Mouse (Mus musculus) liver, embryonic 14.5 days (tissue): ENCODE results near the gene Pcca. TPM values are rescaled to one million over a fixed set of nuclear protein-coding genes. Genes with fewer than 3 reads are reported as not detected.

Source experiments
- ATAC-seq: fragments of 200-750 bp; cut with Nextera tagmentation; 2 replicates; pipeline ENCODE4 v1.8.0; 2017; ENCODE audit warnings: moderate number of reproducible peaks, mild to moderate bottlenecking, moderate library complexity; ENCODE audit not compliant: insufficient read depth
- DNase-seq, 3 experiments: peaks; one replicate each; pipeline ENCODE4 v3.0.0-alpha.2; 2012 to 2013; ENCODE audit warnings: low read depth in 3 of 3, low spot score in 3 of 3
- H3K27ac ChIP-seq: fragments of 300-500 bp; sonication (generic); 2 replicates; pipeline ENCODE4 v1.5.1; 2014; ENCODE audit warnings: moderate library complexity, mild to moderate bottlenecking, control low read depth, inconsistent platforms
- H3K27me3 ChIP-seq: fragments of 300-500 bp; sonication (generic); 2 replicates; pipeline ENCODE4 v1.6.1; 2014; ENCODE audit warnings: mild to moderate bottlenecking, low read length, moderate library complexity; ENCODE audit not compliant: control insufficient read depth, insufficient read depth
- H3K36me3 ChIP-seq: fragments of 300-500 bp; sonication (generic); replicated peaks from 2 replicates; pipeline ENCODE4 v1.6.1; 2014; ENCODE audit warnings: low read depth; ENCODE audit not compliant: control insufficient read depth, insufficient read depth
- H3K4me1 ChIP-seq, 2 experiments: fragments of 200-500 bp in 1 of 2; fragments of 300-500 bp in 1 of 2; sonication (generic) in 1 of 2; replicated peaks; 2 replicates each; pipeline ENCODE4 v1.6.1; 2012 to 2014; ENCODE audit warnings: antibody characterized with exemption in 1 of 2, inconsistent platforms in 1 of 2, low read length in 1 of 2; ENCODE audit not compliant: control insufficient read depth in 2 of 2, insufficient read depth in 2 of 2
- H3K4me2 ChIP-seq: fragments of 300-500 bp; sonication (generic); 2 replicates; pipeline ENCODE4 v1.6.1; 2014; ENCODE audit warnings: low read depth, mild to moderate bottlenecking, control low read depth, moderate library complexity
- H3K4me3 ChIP-seq, 2 experiments: fragments of 200-500 bp in 1 of 2; fragments of 300-500 bp in 1 of 2; sonication (generic) in 1 of 2; 2 replicates each; pipeline ENCODE4 v1.5.1; 2012 to 2014; ENCODE audit warnings: low read depth in 2 of 2, low read length in 2 of 2, mild to moderate bottlenecking in 2 of 2, control low read depth in 1 of 2, inconsistent platforms in 1 of 2, moderate library complexity in 1 of 2; ENCODE audit not compliant: insufficient read depth in 1 of 2
- H3K9ac ChIP-seq: fragments of 300-500 bp; sonication (generic); replicated peaks from 2 replicates; pipeline ENCODE4 v1.6.1; 2014; ENCODE audit warnings: mild to moderate bottlenecking, control low read depth, moderate library complexity
- H3K9me3 ChIP-seq: fragments of 300-500 bp; sonication (generic); 2 replicates; pipeline ENCODE4 v1.6.1; 2016; ENCODE audit warnings: low read length, mixed read lengths; ENCODE audit not compliant: control insufficient read depth
- CTCF ChIP-seq: IDR thresholded peaks from 2 replicates; pipeline ENCODE4 v1.5.1; 2016; ENCODE audit warnings: antibody characterized with exemption, low read depth, control low read depth
- EP300 ChIP-seq: IDR thresholded peaks from 2 replicates; pipeline ENCODE4 v1.6.1; 2016; ENCODE audit warnings: antibody characterized with exemption, low read depth
- WGBS: fragments of 180-500 bp; shearing (Covaris S2); extraction: QIAGEN DNeasy Blood & Tissue Kit; methylation state at CpG from one replicate; pipeline ENCODE4 v1.1.7; 2014; ENCODE audit not compliant: insufficient replicate concordance; 5-methylcytosine and 5-hydroxymethylcytosine counted together
- polyA plus RNA-seq, 2 experiments: library from polyadenylated mRNA; depleted of rRNA in 1 of 2; stranded (reverse) in 1 of 2; unstranded in 1 of 2; fragments of >200 nt; fragmentation: Nextera tagmentation in 1 of 2; extraction: Ambion mirVana in 1 of 2; gene quantifications; 2 replicates each; pipeline versions ENCODE4 v1.2.1 to v1.2.3; 2012 to 2014

Gene Pcca
- polyA plus RNA-seq, 2 experiments: 8.9 to 9.8 TPM

GRCm38 (mm10) chr14:122901715-122902114 is 367.6 kb downstream of the Pcca start:
- no peak overlapping the region for H3K27ac ChIP-seq
- no peak for ATAC-seq
- DNase-seq: no peak

GRCm38 (mm10) chr14:122902136-122902535 is 368.0 kb downstream of the Pcca start:
- no peak overlapping the region for H3K4me2 ChIP-seq

More at GRCm38 (mm10) chr14:122901715-122902114, 367.6 kb downstream of the Pcca start:
- Histone ChIP-seq H3K27me3 (no peaks in the 10 kb centered on the region), H3K9ac (no peak overlapping the region), H3K4me2 (no peak overlapping the region), H3K9me3 (no peaks in the 10 kb centered on the region), H3K4me1 (peaks cover 0 to 4% of the 10 kb centered on the region in 2 experiments; a peak in 2 of 4 replicates), H3K4me3 (no peak overlapping the region), H3K36me3 (no peaks in the 10 kb centered on the region)
- 54% methylated on average over 2 of the region's 2 CpGs for WGBS
- TF ChIP-seq CTCF: no peak
- no peak for TF ChIP-seq EP300

GRCm38 (mm10) chr14:122902884-122903283 is 368.8 kb downstream of the Pcca start:
- no peak for DNase-seq
- TF ChIP-seq CTCF: peak; percentile 22; the same call in 1 of the 2 replicates
- TF ChIP-seq EP300: no peak

More at GRCm38 (mm10) chr14:122902136-122902535, 368.0 kb downstream of the Pcca start:
- no peaks in the 10 kb centered on the region for H3K36me3 ChIP-seq
- no peak overlapping the region for H3K9ac ChIP-seq
- 59% methylated on average over 2 of the region's 2 CpGs for WGBS
- H3K27me3 ChIP-seq: no peaks in the 10 kb centered on the region
- H3K27ac ChIP-seq: no peak overlapping the region
- DNase-seq (no peak), ATAC-seq (no peak)
- H3K9me3 ChIP-seq: no peaks in the 10 kb centered on the region
- H3K4me1 ChIP-seq: peaks cover 0 to 4% of the 10 kb centered on the region in 2 experiments; a peak in 2 of 4 replicates
- TF ChIP-seq CTCF: no peak
- TF ChIP-seq EP300: no peak
- no peak overlapping the region for H3K4me3 ChIP-seq

GRCm38 (mm10) chr14:122903923-122904351 is 369.8 kb downstream of the Pcca start:
- Histone ChIP-seq H3K27me3 (no peaks in the 10 kb centered on the region), H3K4me2 (no peak overlapping the region), H3K9ac (no peak overlapping the region), H3K36me3 (no peaks in the 10 kb centered on the region), H3K9me3 (no peaks in the 10 kb centered on the region), H3K4me1 (peaks cover 0 to 4% of the 10 kb centered on the region in 2 experiments; a peak in 2 of 4 replicates), H3K27ac (no peak overlapping the region), H3K4me3 (no peak overlapping the region)
- ATAC-seq: no peak
- DNase-seq: no peak
- 63% methylated on average over 2 of the region's 2 CpGs for WGBS
- no peak for TF ChIP-seq EP300

More at GRCm38 (mm10) chr14:122902884-122903283, 368.8 kb downstream of the Pcca start:
- peak; percentile 43; the same call in 1 of the 2 replicates for ATAC-seq
- Histone ChIP-seq H3K9ac (no peak overlapping the region), H3K27me3 (no peaks in the 10 kb centered on the region), H3K4me1 (peaks cover 0 to 4% of the 10 kb centered on the region in 2 experiments; a peak in 2 of 4 replicates), H3K4me3 (no peak overlapping the region), H3K4me2 (no peak overlapping the region), H3K36me3 (no peaks in the 10 kb centered on the region), H3K27ac (no peak overlapping the region), H3K9me3 (no peaks in the 10 kb centered on the region)
- 87% methylated on average over 4 of the region's 4 CpGs for WGBS

GRCm38 (mm10) chr14:122905007-122905406 is 370.9 kb downstream of the Pcca start:
- Histone ChIP-seq H3K27me3 (no peaks in the 10 kb centered on the region), H3K4me2 (no peak overlapping the region), H3K27ac (no peak overlapping the region), H3K9ac (no peak overlapping the region), H3K36me3 (no peaks in the 10 kb centered on the region), H3K9me3 (no peaks in the 10 kb centered on the region), H3K4me1 (peaks cover 0 to 4% of the 10 kb centered on the region in 2 experiments; a peak in 2 of 4 replicates), H3K4me3 (no peak overlapping the region)
- 62% methylated on average over 1 of the region's 1 CpGs for WGBS
- ATAC-seq: no peak
- DNase-seq: no peak
- TF ChIP-seq CTCF: no peak
- no peak for TF ChIP-seq EP300
